In genomic region chr15:79744001-79744400, GRCm38 (mm10) we compare ENCODE assay signal across 29 mouse cellular contexts.
"Had no signal": no experiment of that assay in that cellular context is flagged by ENCODE, and none has a peak within 500 bp of the region (broad histone marks: within the 10 kb centered on the region; RNA-seq: fewer than 3 reads in every experiment).

No protein-coding gene starts in this region.

- H3K36me3 ChIP-seq: liver, embryonic 15.5 days; midbrain, embryonic 15.5 days had no signal

- H3K9ac ChIP-seq: limb, embryonic 12.5 days; limb, embryonic 13.5 days; limb, embryonic 15.5 days; liver, embryonic 12.5 days; liver, embryonic 13.5 days; liver, embryonic 14.5 days; liver, embryonic 15.5 days; liver, postnatal 0 days; lung, embryonic 14.5 days; lung, embryonic 15.5 days; midbrain, embryonic 12.5 days; midbrain, embryonic 15.5 days had no signal

- H3K27ac ChIP-seq: left cerebral cortex, adult 2 months; limb, embryonic 12.5 days; limb, embryonic 13.5 days; limb, embryonic 15.5 days; liver, embryonic 12.5 days; liver, embryonic 13.5 days; liver, embryonic 14.5 days; liver, embryonic 15.5 days; lung, embryonic 15.5 days; macrophage; midbrain, embryonic 10.5 days; midbrain, embryonic 12.5 days; midbrain, embryonic 15.5 days had no signal

- H3K4me2 ChIP-seq: limb, embryonic 12.5 days; limb, embryonic 15.5 days; liver, embryonic 11.5 days had no signal

- ATAC-seq: liver, embryonic 12.5 days; liver, postnatal 0 days; lung, postnatal 0 days; midbrain, embryonic 15.5 days; midbrain, embryonic 16.5 days had no signal

- H3K4me3 ChIP-seq: left cerebral cortex, adult 2 months; limb, embryonic 12.5 days; limb, embryonic 13.5 days; limb, embryonic 15.5 days; liver, embryonic 13.5 days; liver, embryonic 15.5 days; midbrain, embryonic 12.5 days; midbrain, embryonic 15.5 days had no signal

- H3K9me3 ChIP-seq: limb, embryonic 10.5 days; limb, embryonic 12.5 days; limb, embryonic 13.5 days; limb, embryonic 15.5 days; liver, embryonic 12.5 days; liver, embryonic 13.5 days; liver, embryonic 15.5 days; lung, embryonic 15.5 days; megakaryocyte, embryonic 14.5 days; midbrain, embryonic 10.5 days; midbrain, embryonic 12.5 days; midbrain, embryonic 15.5 days had no signal

- H3K27me3 ChIP-seq: limb, embryonic 12.5 days; limb, embryonic 13.5 days; limb, embryonic 15.5 days; liver, embryonic 13.5 days; liver, embryonic 15.5 days; lung, embryonic 15.5 days; midbrain, embryonic 12.5 days; midbrain, embryonic 15.5 days had no signal

- DNase-seq: layer of hippocampus, postnatal 36 days; left cerebral cortex, postnatal 4 days; liver; liver, embryonic 13.5 days; liver, postnatal 0 days; lung, adult 18-20 months; lung, embryonic 14.5 days; lung, postnatal 10 days; lung, postnatal 14 days; lung, postnatal 36 days; lung, postnatal 4 days; midbrain, embryonic 14.5 days had no signal
